Mouse (Mus musculus): ENCODE measurements around the gene Pacsin1. TPM values are rescaled to one million over a fixed set of nuclear protein-coding genes. Genes with fewer than 3 reads are reported as not detected.

The Pacsin1 gene
- total and polyA plus RNA-seq, 2 experiments, result 0.23 TPM; not detected in 1

- Histone ChIP-seq H3K4me3 (ENCODE audit: insufficient read depth, low read depth, low read length) (no peak overlapping the region), H3K4me1 (ENCODE audit: control insufficient read depth, insufficient read depth, low read length) (no peaks in the 10 kb centered on the region; the same call in 1 of the 2 replicates), H3K9ac (ENCODE audit: low read depth, low read length) (no peak overlapping the region), H3K36me3 (ENCODE audit: control insufficient read depth, insufficient read depth, low read length) (no peaks in the 10 kb centered on the region), H3K27me3 (ENCODE audit: control insufficient read depth, insufficient read depth, low read length) (peaks cover 6% of the 10 kb centered on the region; the same call in 1 of the 2 replicates), H3K27ac (replicated peaks; ENCODE audit: insufficient read depth, low read depth, low read length) (no peak overlapping the region), H3K79me2 (ENCODE audit: control insufficient read depth, insufficient read depth, low read length) (no peaks in the 10 kb centered on the region)
- no peak for TF ChIP-seq POLR2A (IDR thresholded peaks at IDR 0.05; ENCODE audit: extremely low read depth, insufficient read depth, low read length)
- TF ChIP-seq CTCF (IDR thresholded peaks at IDR 0.05; ENCODE audit: low read depth, low read length), result no peak
- WGBS, result 4% methylated on average over 11 of the region's 11 CpGs
- no peak for DNase-seq (ENCODE audit: extremely low read depth, low read depth, low spot score)
Observed at GRCm38 (mm10) chr17:27685550-27685913, 30.2 kb downstream of the Pacsin1 start.

GRCm38 (mm10) chr17:27686395-27686794 lies 31.1 kb downstream of the Pacsin1 start:
- H3K27ac ChIP-seq (replicated peaks; ENCODE audit: insufficient read depth, low read depth, low read length), result no peak overlapping the region
- no peaks in the 10 kb centered on the region for H3K36me3 ChIP-seq (ENCODE audit: control insufficient read depth, insufficient read depth, low read length)
- no peak overlapping the region for H3K9ac ChIP-seq (ENCODE audit: low read depth, low read length)
- peaks cover 6% of the 10 kb centered on the region; the same call in 1 of the 2 replicates for H3K27me3 ChIP-seq (ENCODE audit: control insufficient read depth, insufficient read depth, low read length)
- no peak for TF ChIP-seq CTCF (IDR thresholded peaks at IDR 0.05; ENCODE audit: low read depth, low read length)
- TF ChIP-seq POLR2A (IDR thresholded peaks at IDR 0.05; ENCODE audit: extremely low read depth, insufficient read depth, low read length), result no peak
- H3K4me1 ChIP-seq (ENCODE audit: control insufficient read depth, insufficient read depth, low read length), result no peaks in the 10 kb centered on the region; the same call in 1 of the 2 replicates
- no peaks in the 10 kb centered on the region for H3K79me2 ChIP-seq (ENCODE audit: control insufficient read depth, insufficient read depth, low read length)
- H3K4me3 ChIP-seq (ENCODE audit: insufficient read depth, low read depth, low read length), result no peak overlapping the region
- DNase-seq (ENCODE audit: extremely low read depth, low read depth, low spot score), result no peak
- 51% methylated on average over 5 of the region's 5 CpGs for WGBS

- no peak for DNase-seq (ENCODE audit: extremely low read depth, low read depth, low spot score)
- no peaks in the 10 kb centered on the region for H3K4me1 ChIP-seq (ENCODE audit: control insufficient read depth, insufficient read depth, low read length)
- no peaks in the 10 kb centered on the region for H3K27me3 ChIP-seq (ENCODE audit: control insufficient read depth, insufficient read depth, low read length)
- 80% methylated on average over 14 of the region's 14 CpGs for WGBS
- H3K4me3 ChIP-seq (ENCODE audit: insufficient read depth, low read depth, low read length), result no peak overlapping the region
- no peaks in the 10 kb centered on the region for H3K36me3 ChIP-seq (ENCODE audit: control insufficient read depth, insufficient read depth, low read length)
- H3K9ac ChIP-seq (ENCODE audit: low read depth, low read length), result no peak overlapping the region
- H3K27ac ChIP-seq (replicated peaks; ENCODE audit: insufficient read depth, low read depth, low read length), result no peak overlapping the region
- TF ChIP-seq CTCF (IDR thresholded peaks at IDR 0.05; ENCODE audit: low read depth, low read length) (no peak), POLR2A (IDR thresholded peaks at IDR 0.05; ENCODE audit: extremely low read depth, insufficient read depth, low read length) (no peak)
- no peaks in the 10 kb centered on the region for H3K79me2 ChIP-seq (ENCODE audit: control insufficient read depth, insufficient read depth, low read length)
Observed at GRCm38 (mm10) chr17:27690993-27691693, 35.8 kb downstream of the Pacsin1 start.

- no peak for DNase-seq (ENCODE audit: extremely low read depth, low read depth, low spot score)
- TF ChIP-seq POLR2A (IDR thresholded peaks at IDR 0.05; ENCODE audit: extremely low read depth, insufficient read depth, low read length), result no peak
- no peak for TF ChIP-seq CTCF (IDR thresholded peaks at IDR 0.05; ENCODE audit: low read depth, low read length)
- 86% methylated on average over 17 of the region's 17 CpGs for WGBS
- Histone ChIP-seq H3K27me3 (ENCODE audit: control insufficient read depth, insufficient read depth, low read length) (no peaks in the 10 kb centered on the region), H3K4me1 (ENCODE audit: control insufficient read depth, insufficient read depth, low read length) (no peaks in the 10 kb centered on the region), H3K4me3 (ENCODE audit: insufficient read depth, low read depth, low read length) (no peak overlapping the region), H3K9ac (ENCODE audit: low read depth, low read length) (no peak overlapping the region), H3K27ac (replicated peaks; ENCODE audit: insufficient read depth, low read depth, low read length) (no peak overlapping the region), H3K36me3 (ENCODE audit: control insufficient read depth, insufficient read depth, low read length) (no peaks in the 10 kb centered on the region), H3K79me2 (ENCODE audit: control insufficient read depth, insufficient read depth, low read length) (no peaks in the 10 kb centered on the region)
Observed at GRCm38 (mm10) chr17:27699641-27700244, 44.4 kb downstream of the Pacsin1 start.

- H3K27ac ChIP-seq (replicated peaks; ENCODE audit: insufficient read depth, low read depth, low read length), result no peak overlapping the region
- H3K27me3 ChIP-seq (ENCODE audit: control insufficient read depth, insufficient read depth, low read length), result no peaks in the 10 kb centered on the region
- H3K36me3 ChIP-seq (ENCODE audit: control insufficient read depth, insufficient read depth, low read length), result no peaks in the 10 kb centered on the region
- no peak overlapping the region for H3K4me3 ChIP-seq (ENCODE audit: insufficient read depth, low read depth, low read length)
- no peak for DNase-seq (ENCODE audit: extremely low read depth, low read depth, low spot score)
- no peaks in the 10 kb centered on the region for H3K79me2 ChIP-seq (ENCODE audit: control insufficient read depth, insufficient read depth, low read length)
- H3K4me1 ChIP-seq (ENCODE audit: control insufficient read depth, insufficient read depth, low read length), result no peaks in the 10 kb centered on the region
- H3K9ac ChIP-seq (ENCODE audit: low read depth, low read length), result no peak overlapping the region
- TF ChIP-seq CTCF (IDR thresholded peaks at IDR 0.05; ENCODE audit: low read depth, low read length), result no peak
- WGBS, result 96% methylated on average over 2 of the region's 2 CpGs
Observed at GRCm38 (mm10) chr17:27700812-27701211, 45.5 kb downstream of the Pacsin1 start.

GRCm38 (mm10) chr17:27701856-27702255 lies 46.5 kb downstream of the Pacsin1 start:
- Histone ChIP-seq H3K4me1 (ENCODE audit: control insufficient read depth, insufficient read depth, low read length) (no peaks in the 10 kb centered on the region), H3K4me3 (ENCODE audit: insufficient read depth, low read depth, low read length) (no peak overlapping the region), H3K27ac (replicated peaks; ENCODE audit: insufficient read depth, low read depth, low read length) (no peak overlapping the region), H3K36me3 (ENCODE audit: control insufficient read depth, insufficient read depth, low read length) (no peaks in the 10 kb centered on the region), H3K9ac (ENCODE audit: low read depth, low read length) (no peak overlapping the region), H3K79me2 (ENCODE audit: control insufficient read depth, insufficient read depth, low read length) (no peaks in the 10 kb centered on the region), H3K27me3 (ENCODE audit: control insufficient read depth, insufficient read depth, low read length) (no peaks in the 10 kb centered on the region)
- DNase-seq (ENCODE audit: extremely low read depth, low read depth, low spot score), result no peak
- 93% methylated on average over 6 of the region's 6 CpGs for WGBS
- no peak for TF ChIP-seq POLR2A (IDR thresholded peaks at IDR 0.05; ENCODE audit: extremely low read depth, insufficient read depth, low read length)
- no peak for TF ChIP-seq CTCF (IDR thresholded peaks at IDR 0.05; ENCODE audit: low read depth, low read length)
